ENCODE assay signal across 13 mouse cellular contexts in genomic region chr8:115397981-115398380, GRCm38 (mm10).
DNase-seq lines count a peak whose midpoint lies in the region; ATAC-seq lines count a peak whose summit lies in the region.
"Had no signal": no experiment of that assay in that cellular context is flagged by ENCODE, and none has a peak within 500 bp of the region (broad histone marks: within the 10 kb centered on the region; RNA-seq: fewer than 3 reads in every experiment).

No protein-coding gene starts in this region.

- no peak overlapping the region for H3K4me3 ChIP-seq in embryonic facial prominence, embryonic 10.5 days
- H3K4me3 ChIP-seq: intestine, embryonic 15.5 days; limb, embryonic 15.5 days; midbrain, embryonic 12.5 days had no signal

- H3K9me3 ChIP-seq in embryonic facial prominence, embryonic 10.5 days, result no peaks in the 10 kb centered on the region
- H3K9me3 ChIP-seq: intestine, embryonic 15.5 days; limb, embryonic 15.5 days; midbrain, embryonic 12.5 days had no signal

- H3K36me3 ChIP-seq in splenic B cell, adult 2 months (ENCODE audit: control insufficient read depth, insufficient read depth, low read length, poor library complexity, severe bottlenecking), result no peaks in the 10 kb centered on the region
- H3K36me3 ChIP-seq in embryonic facial prominence, embryonic 10.5 days (replicated peaks), result no peaks in the 10 kb centered on the region
- H3K36me3 ChIP-seq: intestine, embryonic 15.5 days; limb, embryonic 15.5 days; midbrain, embryonic 12.5 days had no signal

- peak; percentile 27 for DNase-seq in adrenal gland, postnatal 14 days
- no peak for DNase-seq in adrenal gland, postnatal 25 days
- DNase-seq in c-Kit-positive CD71-negative TER-119-negative erythroid progenitor cells, embryonic 14.5 days (ENCODE audit: low read depth), result peak; percentile 56
- peak; percentile 93 for DNase-seq in splenic B cell, adult 2 months (ENCODE audit: low read depth, low spot score)
- no peak for DNase-seq in Muller cell, postnatal 12 days (ENCODE audit: inconsistent ontology term)
- no peak for DNase-seq in embryonic facial prominence, embryonic 10.5 days (ENCODE audit: low spot score)
- no peak for DNase-seq in left cerebral cortex, adult 18-20 months (ENCODE audit: low spot score in 2 of 2)
- DNase-seq: cerebellum, adult 9-11 months had no signal

- 85% methylated on average over 3 of the region's 3 CpGs for WGBS in embryonic facial prominence, embryonic 10.5 days

- ATAC-seq in megakaryocyte progenitor cell, adult 5-6 weeks (replicated peaks; ENCODE audit: poor library complexity), result peak; percentile 99
- ATAC-seq: intestine, embryonic 15.5 days had no signal

- no peaks in the 10 kb centered on the region for H3K4me1 ChIP-seq in embryonic facial prominence, embryonic 10.5 days
- H3K4me1 ChIP-seq: intestine, embryonic 15.5 days; limb, embryonic 15.5 days; midbrain, embryonic 12.5 days had no signal

- H3K27ac ChIP-seq in embryonic facial prominence, embryonic 10.5 days (replicated peaks), result no peak overlapping the region
- H3K27ac ChIP-seq: intestine, embryonic 15.5 days; limb, embryonic 15.5 days; midbrain, embryonic 12.5 days; stomach, postnatal 0 days had no signal

- peaks cover 2% of the 10 kb centered on the region; the same call in 1 of the 2 replicates for H3K27me3 ChIP-seq in splenic B cell, adult 2 months (ENCODE audit: control insufficient read depth, insufficient read depth, low read length, poor library complexity, severe bottlenecking)
- no peaks in the 10 kb centered on the region for H3K27me3 ChIP-seq in embryonic facial prominence, embryonic 10.5 days (replicated peaks; ENCODE audit: low read depth, poor library complexity, severe bottlenecking)
- H3K27me3 ChIP-seq: intestine, embryonic 15.5 days; midbrain, embryonic 12.5 days had no signal

Comparison
In these comparisons a context has a peak if more than half of its experiments do, and no peak if none do; other contexts are left out.
1. DNase-seq: peak in adrenal gland, postnatal 14 days (single experiment), c-Kit-positive CD71-negative TER-119-negative erythroid progenitor cells, embryonic 14.5 days (single experiment) and splenic B cell, adult 2 months (single experiment); none in adrenal gland, postnatal 25 days (single experiment), Muller cell, postnatal 12 days (single experiment), embryonic facial prominence, embryonic 10.5 days (single experiment) and left cerebral cortex, adult 18-20 months (0 of 2).